Mouse (Mus musculus): ENCODE data around the gene Ttc27.
"Not testable (repeated sequence)": the region's sequence is repeated elsewhere in the genome, so short reads cannot be mapped to it uniquely, and the experiment has no call there.

Ttc27 gene

GRCm38 (mm10) chr17:74717618-74718151 is at the start of gene Ttc27:
Gene Ttc27, plus strand, starts transcription at chr17:74717732.
- peak; percentile 99 for DNase-seq (ENCODE audit: low read depth)

- DNase-seq (ENCODE audit: low read depth), result no peak
These were observed 49.5 kb upstream of the Ttc27 start for GRCm38 (mm10) chr17:74668010-74668409.

- DNase-seq (ENCODE audit: low read depth), result no peak
These were observed 47.5 kb upstream of the Ttc27 start for GRCm38 (mm10) chr17:74670031-74670430.

- no peak for DNase-seq (ENCODE audit: low read depth)
These were observed 45.1 kb upstream of the Ttc27 start for GRCm38 (mm10) chr17:74672446-74672845.

- DNase-seq (ENCODE audit: low read depth), result peak; percentile 56
These were observed 44.3 kb upstream of the Ttc27 start for GRCm38 (mm10) chr17:74673251-74673650.

- no peak for DNase-seq (ENCODE audit: low read depth)
These were observed 39.5 kb upstream of the Ttc27 start for GRCm38 (mm10) chr17:74678061-74678460.

- DNase-seq (ENCODE audit: low read depth), result no peak
These were observed 32.6 kb upstream of the Ttc27 start for GRCm38 (mm10) chr17:74684927-74685326.

- DNase-seq (ENCODE audit: low read depth), result no peak
These were observed 29.0 kb upstream of the Ttc27 start for GRCm38 (mm10) chr17:74688555-74688954.

- no peak for DNase-seq (ENCODE audit: low read depth)
These were observed 28.1 kb upstream of the Ttc27 start for GRCm38 (mm10) chr17:74689406-74689805.

GRCm38 (mm10) chr17:74701661-74702060 is 15.9 kb upstream of the Ttc27 start:
- not testable (repeated sequence) for DNase-seq (ENCODE audit: low read depth)

GRCm38 (mm10) chr17:74705480-74705879 is 12.1 kb upstream of the Ttc27 start:
- no peak for DNase-seq (ENCODE audit: low read depth)

- DNase-seq (ENCODE audit: low read depth), result no peak
These were observed 10.9 kb upstream of the Ttc27 start for GRCm38 (mm10) chr17:74706593-74706992.

GRCm38 (mm10) chr17:74707637-74708152 is 9.8 kb upstream of the Ttc27 start:
- no peak for DNase-seq (ENCODE audit: low read depth)

GRCm38 (mm10) chr17:74710731-74711130 is 6.8 kb upstream of the Ttc27 start:
- no peak for DNase-seq (ENCODE audit: low read depth)

GRCm38 (mm10) chr17:74711627-74712026 is 5.9 kb upstream of the Ttc27 start:
- DNase-seq (ENCODE audit: low read depth), result no peak

GRCm38 (mm10) chr17:74715128-74715527 is 2.4 kb upstream of the Ttc27 start:
- DNase-seq (ENCODE audit: low read depth), result no peak

GRCm38 (mm10) chr17:74715724-74716123 is 1.8 kb upstream of the Ttc27 start:
- no peak for DNase-seq (ENCODE audit: low read depth)

- no peak for DNase-seq (ENCODE audit: low read depth)
These were observed 889 bp upstream of the Ttc27 start for GRCm38 (mm10) chr17:74716643-74717042.

- no peak for DNase-seq (ENCODE audit: low read depth)
These were observed 378 bp upstream of the Ttc27 start for GRCm38 (mm10) chr17:74717091-74717617.

- DNase-seq (ENCODE audit: low read depth), result no peak
These were observed 15.3 kb downstream of the Ttc27 start for GRCm38 (mm10) chr17:74732872-74733271.

GRCm38 (mm10) chr17:74735392-74735791 is 17.9 kb downstream of the Ttc27 start:
- DNase-seq (ENCODE audit: low read depth), result no peak

- DNase-seq (ENCODE audit: low read depth), result no peak
These were observed 32.1 kb downstream of the Ttc27 start for GRCm38 (mm10) chr17:74749659-74750058.

- DNase-seq (ENCODE audit: low read depth), result no peak
These were observed 33.5 kb downstream of the Ttc27 start for GRCm38 (mm10) chr17:74751026-74751425.
